Mouse (Mus musculus) midbrain, postnatal 0 days (tissue): ENCODE results near the gene Ttc12. TPM values are rescaled to one million over a fixed set of nuclear protein-coding genes. Genes with fewer than 3 reads are reported as not detected.

Source experiments
- ATAC-seq: fragments of 200-750 bp; cut with Nextera tagmentation; 2 replicates; pipeline ENCODE4 v1.8.0; 2017; ENCODE audit warnings: moderate number of reproducible peaks, mild to moderate bottlenecking, moderate TSS enrichment, moderate library complexity; ENCODE audit not compliant: low FRiP score
- DNase-seq: peaks from one replicate; pipeline ENCODE4 v3.0.0-alpha.2; 2015; ENCODE audit warnings: low spot score
- H3K27ac ChIP-seq: fragments of 300-500 bp; sonication (generic); 2 replicates; pipeline ENCODE4 v1.5.1; 2014; ENCODE audit warnings: low read depth, mild to moderate bottlenecking, low read length, mixed read lengths
- H3K27me3 ChIP-seq: fragments of 300-500 bp; sonication (generic); 2 replicates; pipeline ENCODE4 v1.6.1; 2014; ENCODE audit warnings: low read length, control low read depth, mixed read lengths; ENCODE audit not compliant: insufficient read depth
- H3K36me3 ChIP-seq: fragments of 300-500 bp; sonication (generic); 2 replicates; pipeline ENCODE4 v1.6.1; 2014; ENCODE audit warnings: low read length, control low read depth, mixed read lengths; ENCODE audit not compliant: insufficient read depth
- H3K4me1 ChIP-seq: fragments of 300-500 bp; sonication (generic); 2 replicates; pipeline ENCODE4 v1.6.1; 2014; ENCODE audit warnings: mild to moderate bottlenecking, control low read depth, antibody characterized with exemption, low read length, mixed read lengths; ENCODE audit not compliant: insufficient read depth
- H3K4me2 ChIP-seq: fragments of 300-500 bp; sonication (generic); 2 replicates; pipeline ENCODE4 v1.6.1; 2014; ENCODE audit warnings: low read depth, mild to moderate bottlenecking, low read length, mixed read lengths; ENCODE audit not compliant: poor library complexity, severe bottlenecking
- H3K4me3 ChIP-seq: fragments of 300-500 bp; sonication (generic); 2 replicates; pipeline ENCODE4 v1.5.1; 2014; ENCODE audit warnings: low read depth, mild to moderate bottlenecking, low read length, moderate library complexity
- H3K9ac ChIP-seq: fragments of 300-500 bp; sonication (generic); replicated peaks from 2 replicates; pipeline ENCODE4 v1.6.1; 2014; ENCODE audit warnings: mild to moderate bottlenecking, low read length, moderate library complexity, mixed read lengths; ENCODE audit not compliant: poor library complexity, severe bottlenecking
- H3K9me3 ChIP-seq: fragments of 300-500 bp; sonication (generic); 2 replicates; pipeline ENCODE4 v1.6.1; 2016; ENCODE audit warnings: low read length, control low read depth
- CTCF ChIP-seq: IDR thresholded peaks from 2 replicates; pipeline ENCODE4 v1.5.1; 2016; ENCODE audit warnings: antibody characterized with exemption, mild to moderate bottlenecking
- WGBS: fragments of 180-500 bp; shearing (Covaris S2); extraction: QIAGEN DNeasy Blood & Tissue Kit; methylation state at CpG from one replicate; pipeline ENCODE4 v1.1.7; 2014; 5-methylcytosine and 5-hydroxymethylcytosine counted together
- polyA plus RNA-seq: library from polyadenylated mRNA; unstranded; fragments of >200 nt; fragmentation: Nextera tagmentation; extraction: Ambion mirVana; gene quantifications from 2 replicates; pipeline ENCODE4 v1.2.1, GENCODE M21; 2015
- total RNA-seq: library from RNA; depleted of rRNA; stranded (reverse); fragments of >200 nt; gene quantifications from 2 replicates; pipeline ENCODE4 v1.2.3, GENCODE M21; 2014

Gene Ttc12
- total and polyA plus RNA-seq, 2 experiments from 2014 or later = 2.0 to 2.1 TPM

DNA sequence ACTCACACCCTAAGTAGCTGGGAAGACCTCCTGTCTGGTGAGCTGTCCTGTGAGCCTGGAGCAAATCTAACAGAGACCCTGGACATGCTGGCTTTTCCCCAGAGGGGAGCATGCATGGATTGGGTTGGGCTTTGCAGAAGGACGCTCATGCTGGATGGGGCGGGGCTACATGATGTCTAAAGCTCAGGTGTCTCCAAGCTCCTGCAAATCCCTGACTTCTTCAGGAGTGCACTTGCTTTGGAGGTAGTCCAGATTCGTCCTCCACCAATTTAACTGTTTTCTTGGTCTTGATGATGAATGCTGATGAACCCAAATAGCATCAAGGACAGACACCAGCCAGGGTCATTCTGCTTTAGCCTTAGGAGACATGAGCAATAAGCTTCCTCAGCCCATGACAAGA, 35.5 kb downstream of the Ttc12 start:
- Histone ChIP-seq H3K9ac (no peak overlapping the region), H3K27ac (no peak overlapping the region), H3K4me3 (no peak overlapping the region), H3K36me3 (no peaks in the 10 kb centered on the region), H3K4me2 (no peak overlapping the region), H3K27me3 (no peaks in the 10 kb centered on the region), H3K9me3 (no peaks in the 10 kb centered on the region), H3K4me1 (no peaks in the 10 kb centered on the region)
- no peak for ATAC-seq
- WGBS = 86% methylated on average over 3 of the region's 3 CpGs
- no peak for TF ChIP-seq CTCF
- DNase-seq = no peak

DNA sequence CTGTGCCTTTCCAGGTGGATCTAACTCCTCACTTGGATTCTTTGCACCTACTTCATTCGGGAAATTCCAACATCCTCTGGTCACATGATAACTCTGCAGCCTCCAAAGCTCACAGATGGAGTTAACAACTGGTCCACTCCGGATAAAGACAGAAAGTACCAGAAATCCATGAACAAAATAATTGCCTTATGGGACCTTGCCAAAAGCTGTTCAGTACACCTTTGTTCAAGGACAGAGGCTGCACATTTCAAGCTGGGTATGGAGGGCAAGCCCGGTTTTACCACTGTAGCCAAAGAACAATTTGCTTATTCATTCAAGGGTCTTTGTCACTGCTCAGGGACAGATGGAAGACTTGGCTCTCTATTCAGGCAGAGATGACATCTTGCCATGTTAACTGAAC, 43.4 kb downstream of the Ttc12 start:
- Histone ChIP-seq H3K36me3 (no peaks in the 10 kb centered on the region), H3K9ac (no peak overlapping the region), H3K4me1 (no peaks in the 10 kb centered on the region), H3K9me3 (no peaks in the 10 kb centered on the region), H3K4me2 (no peak overlapping the region), H3K27ac (no peak overlapping the region), H3K4me3 (no peak overlapping the region), H3K27me3 (no peaks in the 10 kb centered on the region)
- no peak for ATAC-seq
- DNase-seq = no peak
- no peak for TF ChIP-seq CTCF
- WGBS = 64% methylated on average over 3 of the region's 3 CpGs

DNA sequence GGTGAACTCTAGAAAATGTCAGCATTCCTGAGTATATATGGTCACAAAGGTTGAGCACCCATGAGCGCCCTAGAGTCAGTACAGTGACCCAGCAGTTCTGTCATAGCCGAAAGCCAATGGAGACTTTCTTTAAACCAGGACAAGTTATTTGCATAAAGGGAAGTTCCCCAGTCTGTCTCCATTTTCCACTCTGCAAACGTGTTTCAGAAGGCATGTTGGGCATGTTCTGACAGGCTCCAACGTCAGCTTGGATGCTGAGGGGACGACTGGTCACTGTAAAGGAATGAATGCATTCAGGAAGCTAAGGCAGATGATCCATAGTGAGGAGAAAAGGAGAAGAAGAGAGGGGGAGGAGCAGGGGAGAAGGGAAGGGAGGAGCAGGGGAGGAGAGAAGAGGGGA, 58.5 kb downstream of the Ttc12 start:
- no peak for DNase-seq
- no peaks in the 10 kb centered on the region for H3K27me3 ChIP-seq
- no peak overlapping the region for H3K27ac ChIP-seq
- no peaks in the 10 kb centered on the region for H3K4me1 ChIP-seq
- no peak overlapping the region for H3K9ac ChIP-seq
- H3K9me3 ChIP-seq = no peaks in the 10 kb centered on the region
- no peak for ATAC-seq
- no peak for TF ChIP-seq CTCF
- H3K36me3 ChIP-seq = no peaks in the 10 kb centered on the region
- whole genome bisulfite sequencing = 77% methylated on average over 5 of the region's 5 CpGs
- no peak overlapping the region for H3K4me3 ChIP-seq
- H3K4me2 ChIP-seq = no peak overlapping the region

DNA sequence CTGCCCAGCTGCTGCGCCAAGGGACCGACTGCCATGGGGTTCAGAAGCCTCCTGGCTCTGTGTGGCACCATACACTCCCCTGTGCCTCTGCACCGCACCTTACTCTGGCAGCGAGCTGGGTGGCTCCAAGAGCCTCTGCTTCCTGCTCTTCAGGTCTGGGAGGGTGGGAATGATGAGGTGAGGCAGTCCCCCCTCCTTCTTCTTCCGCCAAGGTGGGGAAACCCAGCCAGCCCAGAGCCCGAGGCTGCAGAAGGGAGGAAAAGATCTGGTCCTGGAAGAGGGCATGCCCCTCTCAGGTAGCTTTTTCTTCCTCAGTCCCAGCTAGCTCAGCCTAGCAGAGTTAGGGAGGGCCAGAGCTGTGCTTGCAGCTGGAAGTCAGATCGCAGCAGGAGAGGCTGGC, 59.1 kb downstream of the Ttc12 start, which contains the start of gene Ankk1:
Gene Ankk1 (minus strand): TSS at position 101 of the 400 bp plus-strand sequence.
- no peaks in the 10 kb centered on the region for H3K9me3 ChIP-seq
- no peak within 1 kb of the TSS for H3K4me2 ChIP-seq
- TF ChIP-seq CTCF = no peak
- 83% methylated on average over 7 of the region's 7 CpGs for whole genome bisulfite sequencing
- no peaks in the 10 kb centered on the region for H3K36me3 ChIP-seq
- no peaks in the 10 kb centered on the region for H3K4me1 ChIP-seq
- no peaks in the 10 kb centered on the region for H3K27me3 ChIP-seq
- H3K4me3 ChIP-seq = no peak within 1 kb of the TSS
- no peak within 1 kb of the TSS for H3K27ac ChIP-seq
- ATAC-seq (no peak), DNase-seq (no peak)
- H3K9ac ChIP-seq = no peak within 1 kb of the TSS

DNA sequence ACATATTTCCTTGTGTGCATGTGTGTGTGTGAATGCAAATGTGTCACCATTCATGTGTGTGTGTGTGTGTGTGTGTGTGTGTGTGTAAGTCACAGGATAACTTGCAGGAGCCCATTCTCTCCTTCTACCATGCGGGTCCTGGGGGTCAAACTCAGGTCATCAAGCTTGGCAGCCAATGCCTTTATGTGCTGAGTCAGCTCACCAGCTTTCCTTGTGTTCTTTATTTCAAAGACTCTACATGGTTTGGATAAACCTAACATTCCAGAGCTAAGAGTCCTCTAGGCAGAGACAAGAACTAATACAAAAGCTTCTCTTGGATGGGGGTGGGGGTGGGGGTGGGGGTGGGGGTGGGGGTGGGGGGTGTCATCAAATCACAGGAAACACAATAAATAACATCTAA, 60.4 kb downstream of the Ttc12 start:
- H3K4me1 ChIP-seq = no peaks in the 10 kb centered on the region
- no peak for ATAC-seq
- TF ChIP-seq CTCF = no peak
- H3K27me3 ChIP-seq = no peaks in the 10 kb centered on the region
- no peak overlapping the region for H3K27ac ChIP-seq
- no peak overlapping the region for H3K9ac ChIP-seq
- no peaks in the 10 kb centered on the region for H3K9me3 ChIP-seq
- H3K36me3 ChIP-seq = no peaks in the 10 kb centered on the region
- no peak for DNase-seq
- no peak overlapping the region for H3K4me3 ChIP-seq
- no peak overlapping the region for H3K4me2 ChIP-seq
- 63% methylated on average over 1 of the region's 1 CpGs for WGBS

DNA sequence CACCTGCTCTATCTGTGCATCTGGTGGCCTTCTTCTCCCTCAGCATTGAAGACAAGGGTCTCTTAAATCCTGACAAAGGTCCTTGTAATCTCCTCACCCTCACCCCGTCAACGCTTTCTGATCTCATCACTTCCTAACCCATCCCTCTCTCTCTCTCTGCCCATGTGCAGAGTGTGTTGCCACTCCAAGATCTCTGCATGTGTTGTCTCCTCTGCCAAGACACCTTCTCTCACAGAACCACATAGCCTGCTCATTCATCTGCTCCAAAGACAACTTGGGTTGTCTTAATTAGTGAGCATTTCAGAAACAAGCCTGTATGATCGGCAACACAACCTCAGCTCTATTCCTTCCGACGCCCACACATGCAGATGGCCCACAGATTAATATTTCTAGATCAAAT, 62.2 kb downstream of the Ttc12 start:
- Histone ChIP-seq H3K9me3 (no peaks in the 10 kb centered on the region), H3K9ac (no peak overlapping the region), H3K27ac (no peak overlapping the region), H3K27me3 (no peaks in the 10 kb centered on the region), H3K4me2 (no peak overlapping the region), H3K4me1 (no peaks in the 10 kb centered on the region), H3K4me3 (no peak overlapping the region), H3K36me3 (no peaks in the 10 kb centered on the region)
- DNase-seq (no peak), ATAC-seq (no peak)
- 92% methylated on average over 5 of the region's 5 CpGs for WGBS
- TF ChIP-seq CTCF = no peak
